Mouse (Mus musculus) kidney, postnatal 36 days (tissue): Measurements from ENCODE around the gene Lztr1.

Source experiments
- DNase-seq, 2 experiments: peaks; one replicate each; pipeline ENCODE4 v3.0.0; 2021 to 2022; ENCODE audit warnings: mixed read lengths in 2 of 2

Gene Lztr1

GRCm38 (mm10) chr16:17558811-17559210 is 50.3 kb downstream of the Lztr1 start:
- no peak for DNase-seq

GRCm38 (mm10) chr16:17559396-17560027 is 51.0 kb downstream of the Lztr1 start:
- DNase-seq, result no peak

GRCm38 (mm10) chr16:17561128-17561750 is 52.8 kb downstream of the Lztr1 start, which contains the start of gene Lrrc74b:
TSS of gene Lrrc74b (minus strand) at chr16:17561247.
- DNase-seq, result peak; percentile 51 to 61

GRCm38 (mm10) chr16:17561751-17562208 is 53.3 kb downstream of the Lztr1 start, which contains the start of gene P2rx6:
TSS of gene P2rx6 (plus strand) at chr16:17561885.
- peak; percentile 12 to 58 for DNase-seq

GRCm38 (mm10) chr16:17563580-17563979 is 55.1 kb downstream of the Lztr1 start:
- DNase-seq, result no peak

GRCm38 (mm10) chr16:17564221-17564620 is 55.7 kb downstream of the Lztr1 start:
- no peak for DNase-seq

GRCm38 (mm10) chr16:17564771-17565170 is 56.3 kb downstream of the Lztr1 start:
- peak in 1 of 2 experiments; percentile 42 for DNase-seq

- no peak for DNase-seq
Observed at GRCm38 (mm10) chr16:17566186-17566585, 57.7 kb downstream of the Lztr1 start.
